Mouse (Mus musculus): ENCODE results near the gene Icam4.

- TF ChIP-seq CTCF (IDR thresholded peaks at IDR 0.05; ENCODE audit: control insufficient read depth, insufficient read depth, insufficient read length) (no peak), USF1 (IDR thresholded peaks at IDR 0.05; ENCODE audit: low read depth) (no peak)
Measured at GRCm38 (mm10) chr9:21039779-21040178, 10.6 kb downstream of the Icam4 start.
